Mouse (Mus musculus) limb, embryonic 12.5 days (tissue): ENCODE measurements around the gene Gm49318. TPM values are rescaled to one million over a fixed set of nuclear protein-coding genes. Genes with fewer than 3 reads are reported as not detected.
"Not testable (repeated sequence)": the region's sequence is repeated elsewhere in the genome, so short reads cannot be mapped to it uniquely, and the experiment has no call there.

Source experiments
- ATAC-seq: fragments of 200-750 bp; cut with Nextera tagmentation; 2 replicates; pipeline ENCODE4 v1.8.0; 2017; ENCODE audit warnings: low read depth, moderate TSS enrichment; ENCODE audit not compliant: insufficient number of reproducible peaks, insufficient read depth, low FRiP score, low TSS enrichment
- H3K27ac ChIP-seq: fragments of 300-500 bp; sonication (generic); 2 replicates; pipeline ENCODE4 v1.5.1; 2016; ENCODE audit warnings: mild to moderate bottlenecking, moderate library complexity
- H3K27me3 ChIP-seq: fragments of 300-500 bp; sonication (generic); 2 replicates; pipeline ENCODE4 v1.6.1; 2016; ENCODE audit warnings: mild to moderate bottlenecking, moderate library complexity
- H3K36me3 ChIP-seq: fragments of 300-500 bp; sonication (generic); 2 replicates; pipeline ENCODE4 v1.6.1; 2016; ENCODE audit warnings: mild to moderate bottlenecking, moderate library complexity
- H3K4me1 ChIP-seq: fragments of 300-500 bp; sonication (generic); replicated peaks from 2 replicates; pipeline ENCODE4 v1.6.1; 2016
- H3K4me2 ChIP-seq: fragments of 300-500 bp; sonication (generic); 2 replicates; pipeline ENCODE4 v1.6.1; 2016; ENCODE audit warnings: mild to moderate bottlenecking, moderate library complexity
- H3K4me3 ChIP-seq: fragments of 300-500 bp; sonication (generic); replicated peaks from 2 replicates; pipeline ENCODE4 v1.5.1; 2016; ENCODE audit warnings: mild to moderate bottlenecking
- H3K9ac ChIP-seq: fragments of 300-500 bp; sonication (generic); replicated peaks from 2 replicates; pipeline ENCODE4 v1.6.1; 2016; ENCODE audit warnings: mild to moderate bottlenecking, moderate library complexity
- H3K9me3 ChIP-seq: fragments of 300-500 bp; sonication (generic); 2 replicates; pipeline ENCODE4 v1.6.1; 2016; ENCODE audit warnings: mild to moderate bottlenecking, moderate library complexity
- WGBS: fragments of 180-500 bp; shearing (Covaris S2); methylation state at CpG from one replicate; pipeline ENCODE4 v1.1.7; 2016; 5-methylcytosine and 5-hydroxymethylcytosine counted together
- polyA plus RNA-seq: library from polyadenylated mRNA; unstranded; fragments of >200 nt; fragmentation: Nextera tagmentation; extraction: Ambion mirVana; gene quantifications from 2 replicates; pipeline ENCODE4 v1.2.1, GENCODE M21; 2016

Gene Gm49318
- polyA plus RNA-seq, 1 experiment from 2014 or later, result not detected

DNA sequence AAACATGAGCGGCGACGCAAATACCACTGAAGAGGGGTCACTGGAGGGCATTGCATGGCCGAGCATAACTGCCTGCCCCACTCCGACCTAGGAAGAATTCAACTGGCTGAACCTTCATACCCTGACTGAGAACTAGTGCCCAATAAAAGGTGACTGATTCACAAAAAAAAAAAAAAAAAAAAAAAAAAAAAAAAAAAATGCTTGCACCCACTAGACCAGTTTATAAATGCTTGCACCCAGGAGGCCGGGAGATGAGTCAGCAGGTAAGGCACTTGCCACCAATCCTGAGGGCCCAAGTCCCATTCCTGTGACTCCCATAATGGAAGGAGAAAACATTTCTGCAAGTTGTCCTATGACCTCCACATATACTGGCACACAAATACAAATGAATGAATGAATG, 21.7 kb upstream of the Gm49318 start:
- H3K9me3 ChIP-seq, result no peaks in the 10 kb centered on the region
- H3K36me3 ChIP-seq, result no peaks in the 10 kb centered on the region
- H3K4me3 ChIP-seq, result no peak overlapping the region
- WGBS, result 84% methylated on average over 6 of the region's 6 CpGs
- H3K9ac ChIP-seq, result no peak overlapping the region
- H3K27me3 ChIP-seq, result peaks cover 16% of the 10 kb centered on the region
- no peak overlapping the region for H3K27ac ChIP-seq
- no peaks in the 10 kb centered on the region for H3K4me1 ChIP-seq
- no peak overlapping the region for H3K4me2 ChIP-seq
- ATAC-seq, result no peak

DNA sequence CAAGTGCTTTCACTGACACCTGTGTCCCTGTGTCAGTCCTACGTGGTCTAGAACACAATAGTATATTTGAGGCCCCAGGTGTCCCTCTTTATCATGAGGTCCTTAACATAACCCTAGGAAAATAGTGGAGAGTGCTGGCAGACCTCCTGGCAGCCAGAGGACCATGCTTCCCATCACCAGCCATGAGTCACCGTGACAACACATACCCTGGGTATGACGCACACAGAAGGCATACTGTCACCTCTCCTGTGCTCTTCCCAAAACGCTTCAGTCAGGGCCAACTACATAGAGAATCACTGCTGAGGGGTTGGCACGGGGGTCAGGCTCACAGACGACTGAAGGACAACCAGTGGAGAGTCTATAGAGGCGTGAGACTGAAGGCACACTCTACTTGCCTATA, 18.9 kb upstream of the Gm49318 start:
- peaks cover 4% of the 10 kb centered on the region; the same call in 1 of the 2 replicates for H3K27me3 ChIP-seq
- H3K9me3 ChIP-seq, result no peaks in the 10 kb centered on the region
- WGBS, result 94% methylated on average over 7 of the region's 7 CpGs
- no peak for ATAC-seq
- peaks cover 6% of the 10 kb centered on the region for H3K4me1 ChIP-seq
- H3K36me3 ChIP-seq, result no peaks in the 10 kb centered on the region
- no peak overlapping the region for H3K4me3 ChIP-seq
- no peak overlapping the region for H3K4me2 ChIP-seq
- no peak overlapping the region for H3K9ac ChIP-seq
- no peak overlapping the region for H3K27ac ChIP-seq

GRCm38 (mm10) chr9:22089281-22089680, 18.2 kb upstream of the Gm49318 start:
- no peak for ATAC-seq
- no peaks in the 10 kb centered on the region for H3K36me3 ChIP-seq
- H3K9me3 ChIP-seq, result no peaks in the 10 kb centered on the region
- WGBS, result 96% methylated on average over 7 of the region's 7 CpGs
- no peak overlapping the region for H3K27ac ChIP-seq
- H3K4me2 ChIP-seq, result no peak overlapping the region
- H3K27me3 ChIP-seq, result peaks cover under 1% of the 10 kb centered on the region; the same call in 1 of the 2 replicates
- no peak overlapping the region for H3K9ac ChIP-seq
- H3K4me1 ChIP-seq, result peaks cover 9% of the 10 kb centered on the region
- H3K4me3 ChIP-seq, result no peak overlapping the region

GRCm38 (mm10) chr9:22087034-22087618, 16.1 kb upstream of the Gm49318 start:
- Histone ChIP-seq H3K36me3 (no peaks in the 10 kb centered on the region), H3K9me3 (no peaks in the 10 kb centered on the region), H3K4me2 (no peak overlapping the region), H3K4me3 (no peak overlapping the region), H3K27ac (no peak overlapping the region), H3K27me3 (no peaks in the 10 kb centered on the region), H3K4me1 (peaks cover 9% of the 10 kb centered on the region), H3K9ac (no peak overlapping the region)
- ATAC-seq, result no peak
- 82% methylated on average over 2 of the region's 2 CpGs for whole genome bisulfite sequencing

GRCm38 (mm10) chr9:22086012-22086411, 15.0 kb upstream of the Gm49318 start:
- ATAC-seq, result no peak
- H3K4me3 ChIP-seq, result peak overlapping the region; percentile 74
- H3K9ac ChIP-seq, result peak overlapping the region; percentile 66; the same call in 1 of the 2 replicates
- H3K9me3 ChIP-seq, result no peaks in the 10 kb centered on the region
- H3K4me2 ChIP-seq, result peak overlapping the region; percentile 76
- peak overlapping the region; percentile 71 for H3K27ac ChIP-seq
- peaks cover 9% of the 10 kb centered on the region for H3K4me1 ChIP-seq
- no peaks in the 10 kb centered on the region for H3K36me3 ChIP-seq
- H3K27me3 ChIP-seq, result no peaks in the 10 kb centered on the region
- 84% methylated on average over 6 of the region's 6 CpGs for WGBS

DNA sequence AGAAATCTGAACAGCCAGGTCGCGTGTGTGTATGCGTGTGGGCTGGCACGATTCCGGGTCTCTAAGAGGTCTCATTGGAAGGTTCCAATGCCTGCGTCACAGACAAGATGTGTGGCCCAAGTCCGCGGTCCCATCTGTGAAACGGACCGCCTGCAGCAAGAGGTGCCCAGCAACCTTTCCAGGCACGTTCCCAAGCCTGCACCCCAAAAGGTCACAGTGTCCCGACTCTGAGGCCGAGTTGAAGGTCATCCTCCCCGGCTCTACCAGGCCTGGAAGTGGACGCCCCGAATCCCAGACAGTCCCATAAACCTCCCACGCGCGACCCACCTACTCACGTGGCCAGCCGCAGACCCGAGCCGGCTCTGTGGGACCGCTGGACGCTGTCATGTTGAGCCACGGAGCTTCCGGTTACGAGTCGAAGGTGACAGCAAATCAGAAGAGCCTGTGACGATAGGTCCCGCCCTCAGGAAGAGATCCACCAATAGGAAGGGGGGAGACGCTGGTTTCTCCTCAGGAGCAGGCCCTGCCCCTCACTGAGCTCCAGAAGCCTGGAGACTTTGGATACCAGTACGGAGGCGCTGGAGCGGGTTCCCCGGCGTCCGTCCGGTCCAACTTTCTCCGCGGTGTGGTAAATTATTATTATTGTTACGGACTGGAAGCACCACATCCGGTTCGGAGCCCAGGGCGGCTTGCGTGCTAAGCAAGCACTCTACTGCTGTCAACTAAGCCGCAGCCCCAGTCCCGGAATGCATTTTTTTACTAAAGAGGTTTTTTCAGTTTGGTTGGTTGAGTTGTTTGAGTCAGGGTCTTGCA, 14.2 kb upstream of the Gm49318 start, which contains the start of gene Ecsit:
TSS of gene Ecsit (minus strand) at position 417 of the 813 bp plus-strand sequence.
- Histone ChIP-seq H3K27me3 (no peaks in the 10 kb centered on the region), H3K4me2 (peak within 1 kb of the TSS; percentile 76), H3K9me3 (no peaks in the 10 kb centered on the region), H3K27ac (peak within 1 kb of the TSS; percentile 71), H3K9ac (peak within 1 kb of the TSS; percentile 66), H3K36me3 (peaks cover 4% of the 10 kb centered on the region; the same call in 1 of the 2 replicates), H3K4me3 (peak within 1 kb of the TSS; percentile 74), H3K4me1 (peaks cover 9% of the 10 kb centered on the region)
- peak; percentile 97 for ATAC-seq
- under 1% methylated on average over 48 of the region's 48 CpGs for WGBS

GRCm38 (mm10) chr9:22084667-22085021, 13.6 kb upstream of the Gm49318 start:
- ATAC-seq, result no peak
- H3K9ac ChIP-seq, result peak overlapping the region; percentile 66; the same call in 1 of the 2 replicates
- H3K36me3 ChIP-seq, result peaks cover 9% of the 10 kb centered on the region; the same call in 1 of the 2 replicates
- H3K4me2 ChIP-seq, result peak overlapping the region; percentile 76
- no peaks in the 10 kb centered on the region for H3K9me3 ChIP-seq
- H3K27ac ChIP-seq, result no peak overlapping the region
- 35% methylated on average over 4 of the region's 4 CpGs for WGBS
- H3K4me3 ChIP-seq, result peak overlapping the region; percentile 74
- H3K27me3 ChIP-seq, result no peaks in the 10 kb centered on the region
- H3K4me1 ChIP-seq, result peaks cover 9% of the 10 kb centered on the region

- Histone ChIP-seq H3K9ac (no peak overlapping the region), H3K4me1 (no peaks in the 10 kb centered on the region), H3K27me3 (no peaks in the 10 kb centered on the region), H3K36me3 (peaks cover 46% of the 10 kb centered on the region), H3K9me3 (no peaks in the 10 kb centered on the region), H3K4me2 (no peak overlapping the region), H3K4me3 (no peak overlapping the region), H3K27ac (no peak overlapping the region)
- 93% methylated on average over 23 of the region's 23 CpGs for WGBS
- no peak for ATAC-seq
Measured at GRCm38 (mm10) chr9:22076223-22076622, 5.2 kb upstream of the Gm49318 start.

- H3K36me3 ChIP-seq, result peaks cover 46% of the 10 kb centered on the region
- H3K9me3 ChIP-seq, result not testable (repeated sequence)
- WGBS, result 79% methylated on average over 5 of the region's 5 CpGs
Measured at GRCm38 (mm10) chr9:22075778-22076177, 4.7 kb upstream of the Gm49318 start.

GRCm38 (mm10) chr9:22072276-22072675, 1.2 kb upstream of the Gm49318 start:
- peaks cover 43% of the 10 kb centered on the region for H3K36me3 ChIP-seq
- ATAC-seq, result no peak
- no peaks in the 10 kb centered on the region for H3K9me3 ChIP-seq
- no peak overlapping the region for H3K27ac ChIP-seq
- no peak overlapping the region for H3K4me2 ChIP-seq
- H3K9ac ChIP-seq, result no peak overlapping the region
- H3K4me3 ChIP-seq, result no peak overlapping the region
- H3K27me3 ChIP-seq, result no peaks in the 10 kb centered on the region
- 95% methylated on average over 4 of the region's 4 CpGs for WGBS
- H3K4me1 ChIP-seq, result peaks cover 9% of the 10 kb centered on the region

More at GRCm38 (mm10) chr9:22075778-22076177, 4.7 kb upstream of the Gm49318 start:
- not testable (repeated sequence) for ATAC-seq, H3K4me2 ChIP-seq, H3K9ac ChIP-seq, H3K4me3 ChIP-seq, H3K4me1 ChIP-seq, H3K27me3 ChIP-seq, H3K27ac ChIP-seq

- no peaks in the 10 kb centered on the region for H3K27me3 ChIP-seq
- peak overlapping the region; percentile 70 for H3K4me3 ChIP-seq
- peak overlapping the region; percentile 56 for H3K4me2 ChIP-seq
- no peaks in the 10 kb centered on the region for H3K9me3 ChIP-seq
- 67% methylated on average over 4 of the region's 4 CpGs for WGBS
- peak overlapping the region; percentile 31; the same call in 1 of the 2 replicates for H3K9ac ChIP-seq
- H3K4me1 ChIP-seq, result peaks cover 9% of the 10 kb centered on the region
- H3K27ac ChIP-seq, result peak overlapping the region; percentile 97
- peak; percentile 8; the same call in 1 of the 2 replicates for ATAC-seq
- H3K36me3 ChIP-seq, result peaks cover 52% of the 10 kb centered on the region
Measured at GRCm38 (mm10) chr9:22069881-22070553, 1.0 kb downstream of the Gm49318 start.
